Mouse (Mus musculus): ENCODE measurements around the gene Exosc5.

DNA sequence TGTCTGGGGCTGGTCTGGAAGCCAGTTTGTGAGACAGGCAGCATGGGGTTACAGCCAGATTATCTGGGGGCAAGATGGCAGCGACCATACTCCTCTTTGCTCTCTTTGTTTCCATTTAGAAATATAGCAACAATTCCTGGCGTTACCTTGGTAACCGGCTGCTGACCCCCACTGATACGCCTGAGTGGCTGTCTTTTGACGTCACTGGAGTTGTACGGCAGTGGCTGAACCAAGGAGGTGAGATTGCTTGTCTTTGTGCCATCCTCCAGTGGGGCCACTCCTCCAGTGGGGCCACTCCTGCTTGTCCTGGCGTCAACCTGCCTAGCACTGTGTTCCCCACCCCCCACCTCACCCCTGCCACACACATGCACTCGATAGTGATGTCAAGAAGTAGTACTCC, 35.1 kb downstream of the Exosc5 start:
- TF ChIP-seq CTCF (IDR thresholded peaks at IDR 0.05; ENCODE audit: low read depth) (no peak), EP300 (IDR thresholded peaks at IDR 0.05; ENCODE audit: low read depth) (no peak)

Measured in liver, postnatal 0 days (tissue).